Mouse (Mus musculus) brain, adult 2 months (tissue): ENCODE data around the gene Pip5kl1.

Source experiments
- DNase-seq: peaks from one replicate; pipeline ENCODE4 v3.0.0; 2011; ENCODE audit warnings: low read depth, low spot score

Gene Pip5kl1

DNA sequence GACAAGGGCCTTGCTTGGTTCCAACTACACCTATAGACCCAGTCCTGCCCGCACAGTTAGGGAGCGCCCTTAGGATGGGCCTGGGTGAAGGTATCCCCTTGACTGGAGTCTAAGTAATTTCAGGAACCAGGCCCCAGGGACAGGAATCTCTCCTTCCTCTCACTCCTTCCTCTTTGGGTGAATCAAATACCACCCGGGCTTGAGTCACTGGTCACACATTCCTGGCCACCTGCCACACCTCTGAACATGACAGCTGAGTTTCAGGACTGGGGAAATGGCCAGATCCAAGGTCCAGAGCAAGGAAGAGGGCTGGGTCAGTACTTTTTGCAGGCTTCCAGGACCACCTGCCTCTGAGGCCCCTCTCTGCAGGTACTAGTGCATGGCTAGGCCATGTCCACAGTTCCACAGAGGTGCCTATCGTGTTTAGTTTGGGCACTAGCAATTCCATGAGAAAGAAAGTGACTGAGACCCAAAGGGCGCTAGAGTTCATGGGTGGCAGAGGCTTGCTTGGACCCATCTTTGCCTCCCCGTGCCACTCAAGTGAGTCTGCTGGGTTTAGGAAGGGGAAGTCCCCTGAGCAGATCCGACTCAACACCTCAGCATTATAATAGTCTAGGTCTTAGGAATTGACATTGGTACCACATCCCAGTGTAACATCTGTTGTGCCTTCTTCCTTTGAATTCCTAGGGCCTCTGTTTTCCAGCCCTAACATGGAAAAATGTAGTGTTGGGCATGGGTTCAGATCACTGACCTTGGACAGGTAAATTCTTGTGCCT, 26.4 kb upstream of the Pip5kl1 start:
- DNase-seq, result no peak

DNA sequence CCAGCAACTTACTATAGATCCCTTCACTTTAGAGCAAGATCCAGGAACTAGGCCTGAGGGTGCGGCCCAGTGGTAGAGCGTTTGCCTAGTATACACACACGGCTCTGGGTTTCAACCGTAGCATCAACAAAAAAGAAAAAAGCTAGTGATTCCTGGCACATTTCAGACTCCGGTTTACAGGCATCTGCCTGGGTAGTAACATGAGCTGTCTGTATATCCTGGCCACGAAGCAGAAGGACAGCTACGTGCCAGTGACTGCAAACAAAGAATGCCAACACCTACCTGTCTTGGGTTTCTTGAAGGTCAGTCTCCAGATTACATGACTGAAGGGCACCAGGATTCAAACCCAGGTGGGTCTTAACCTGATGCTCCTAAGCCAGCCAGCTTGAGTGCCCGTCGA, 25.4 kb upstream of the Pip5kl1 start:
- no peak for DNase-seq

DNA sequence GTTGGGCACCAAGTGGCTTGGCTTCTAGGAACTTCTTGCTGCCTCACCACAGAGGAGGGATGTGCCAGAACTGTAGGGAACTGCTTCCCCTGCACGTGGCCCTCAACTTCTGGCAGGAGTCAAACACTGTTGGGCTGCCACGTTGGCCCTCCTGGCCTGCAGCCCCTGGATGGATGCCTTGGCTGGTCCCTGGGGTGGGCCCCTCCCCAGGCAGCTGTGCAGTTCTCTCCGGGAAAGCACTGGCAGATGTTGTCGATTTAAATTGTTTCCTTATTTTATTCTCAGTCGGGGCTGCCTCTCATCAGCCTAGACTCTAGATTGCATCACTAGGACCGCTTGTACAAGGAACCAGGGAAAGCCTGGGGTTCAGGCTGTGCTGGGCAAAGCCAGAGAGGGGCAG, 24.8 kb upstream of the Pip5kl1 start:
- DNase-seq, result peak; percentile 80

DNA sequence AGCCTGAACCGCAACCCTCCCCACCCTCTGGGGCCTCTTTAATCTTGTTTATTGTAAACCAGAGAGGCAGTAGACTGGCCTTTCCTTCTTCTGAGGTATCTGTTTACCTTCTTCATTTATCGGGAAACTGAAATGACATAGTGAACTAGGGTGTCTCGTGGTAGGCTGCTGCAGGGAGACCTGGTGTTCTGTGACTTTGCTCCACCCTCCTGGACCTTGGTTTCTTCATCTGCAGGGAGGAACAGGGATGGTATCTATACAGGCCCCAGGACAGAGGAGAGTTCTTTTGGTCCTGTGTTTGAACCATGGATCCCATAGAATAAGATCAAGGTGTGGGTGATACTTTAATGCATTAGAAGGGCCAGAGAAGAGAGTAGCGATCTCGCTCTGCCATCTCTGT, 23.4 kb upstream of the Pip5kl1 start:
- DNase-seq, result no peak

DNA sequence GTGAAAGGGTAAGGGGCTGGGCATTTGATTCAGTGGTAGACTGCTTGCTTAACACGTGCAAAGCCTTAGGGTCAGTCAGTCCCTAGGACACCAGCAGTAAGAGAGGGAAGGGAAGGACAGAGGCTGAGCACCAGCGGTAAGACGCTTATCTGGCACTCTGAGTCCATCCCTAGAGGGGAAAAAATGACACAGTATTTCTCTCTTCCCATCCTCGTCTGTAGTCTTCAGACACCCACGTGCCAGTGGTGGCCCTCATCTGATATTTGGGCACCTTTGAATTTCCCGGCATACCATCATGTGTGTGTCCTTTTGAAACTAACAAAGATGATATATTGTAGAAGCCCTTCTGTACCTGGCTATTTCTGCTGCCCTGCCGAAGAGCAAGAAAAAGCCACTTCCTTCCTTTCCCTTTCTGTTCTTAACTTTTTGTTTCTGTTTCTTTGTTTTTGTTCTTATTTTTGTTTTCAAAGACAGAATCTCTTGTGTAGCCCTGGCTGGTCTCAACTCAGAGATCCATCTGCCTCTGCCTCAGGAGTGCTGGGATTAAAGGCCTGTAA, 20.9 kb upstream of the Pip5kl1 start:
- no peak for DNase-seq

DNA sequence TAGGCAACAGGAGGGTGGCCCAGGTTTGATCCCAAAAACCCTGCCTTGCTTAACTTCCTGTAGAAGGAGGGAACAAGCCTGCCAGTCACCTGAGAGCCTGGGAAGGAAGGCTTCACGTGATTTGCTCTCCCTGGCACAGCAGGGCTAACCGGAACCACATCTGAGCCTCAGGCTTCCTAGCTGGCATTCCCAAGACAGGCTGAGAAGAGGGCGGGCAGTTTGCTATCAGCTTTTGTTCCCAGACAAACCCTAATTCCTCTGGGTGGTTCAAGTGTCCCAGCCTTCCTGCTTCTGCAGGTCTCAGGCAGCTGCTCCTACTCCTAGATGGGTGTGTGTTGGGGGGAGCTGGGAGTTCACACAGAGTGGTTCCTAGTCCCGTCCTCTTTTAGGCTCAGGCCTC, 19.1 kb upstream of the Pip5kl1 start:
- peak; percentile 59 for DNase-seq

DNA sequence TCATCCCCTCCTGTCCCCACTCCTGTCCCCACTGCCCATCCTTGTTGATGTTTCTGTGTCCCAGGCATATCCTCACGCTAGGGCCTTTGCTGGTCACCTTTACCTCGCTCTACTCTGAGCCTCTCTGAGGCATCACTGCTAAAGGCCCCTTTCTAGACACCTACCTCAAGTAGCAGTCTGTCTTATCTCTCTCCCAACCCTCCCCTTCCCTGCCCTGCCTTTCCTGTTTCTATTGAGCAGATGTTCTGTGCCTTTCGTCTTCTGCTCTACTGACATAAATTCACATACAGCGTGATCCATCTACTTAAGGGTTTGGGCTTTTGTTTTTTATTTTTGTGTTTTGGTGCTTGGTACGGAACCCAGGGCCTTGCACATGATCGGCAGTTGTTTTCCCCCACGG, 18.6 kb upstream of the Pip5kl1 start:
- DNase-seq, result no peak

DNA sequence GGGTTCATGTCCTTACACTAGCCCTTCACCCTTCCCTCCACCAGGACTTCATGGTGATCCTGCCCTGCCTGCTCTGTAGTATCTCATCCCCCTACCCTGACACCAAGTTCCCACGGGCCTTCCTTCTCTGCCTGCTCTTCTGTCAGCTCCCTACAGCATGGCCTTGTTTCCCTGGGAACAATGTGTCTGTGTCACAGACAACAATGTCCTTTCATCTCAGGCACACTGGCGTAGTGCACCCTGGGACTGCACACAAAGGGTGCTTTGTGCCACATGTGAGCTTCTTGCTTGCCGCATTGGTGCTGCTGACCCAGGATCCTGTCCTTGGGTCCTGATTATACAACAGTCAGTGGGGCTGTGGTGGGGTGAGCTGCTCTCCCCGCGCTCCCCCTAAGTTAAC, 15.0 kb upstream of the Pip5kl1 start:
- DNase-seq, result peak; percentile 95

DNA sequence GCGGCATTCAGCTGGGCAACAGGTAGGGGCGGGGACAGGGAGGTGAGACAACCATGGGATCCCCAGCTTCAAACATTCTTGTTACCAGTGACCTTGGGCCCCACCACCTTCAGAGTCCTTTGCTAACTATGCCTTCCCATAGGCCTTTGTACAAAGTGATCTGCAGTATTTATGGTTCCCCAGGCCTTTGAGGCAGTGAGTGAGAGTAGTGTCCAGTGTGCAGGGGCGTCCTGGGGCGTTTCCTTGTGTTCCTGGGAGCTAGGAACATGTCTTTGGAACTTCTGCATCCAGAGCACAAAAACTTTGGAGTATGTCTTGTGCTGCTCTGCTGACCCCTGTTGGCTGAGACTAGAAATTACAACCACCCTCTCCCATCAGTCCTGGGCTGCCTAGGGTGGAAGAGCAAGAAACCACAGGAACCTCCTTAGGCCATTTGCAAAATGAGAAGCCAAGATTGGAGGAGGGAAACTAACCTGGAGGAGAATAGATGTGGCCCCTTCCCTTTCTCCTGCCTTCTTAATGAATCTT, 8.0 kb upstream of the Pip5kl1 start:
- peak; percentile 89 for DNase-seq

DNA sequence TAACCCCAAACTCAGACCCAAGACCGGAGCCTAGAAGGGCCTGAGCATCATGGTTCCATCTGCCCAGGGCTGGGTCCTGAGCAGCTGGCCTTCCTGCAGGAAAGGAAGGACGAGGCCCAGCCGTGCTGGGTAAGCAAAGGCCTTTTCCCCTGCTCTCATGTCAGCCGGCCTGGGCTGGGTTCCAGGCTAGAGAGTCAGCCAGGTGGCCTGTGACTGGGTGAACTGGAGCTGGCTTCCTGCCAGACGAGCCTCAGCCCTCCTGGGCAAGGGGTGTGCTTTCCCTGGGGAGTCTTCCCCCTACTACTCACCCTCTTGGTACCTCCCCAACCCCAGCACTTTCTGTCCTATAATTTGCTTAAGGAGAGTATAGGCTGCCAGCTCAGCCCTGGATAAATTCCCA, 6.4 kb upstream of the Pip5kl1 start:
- DNase-seq, result no peak

DNA sequence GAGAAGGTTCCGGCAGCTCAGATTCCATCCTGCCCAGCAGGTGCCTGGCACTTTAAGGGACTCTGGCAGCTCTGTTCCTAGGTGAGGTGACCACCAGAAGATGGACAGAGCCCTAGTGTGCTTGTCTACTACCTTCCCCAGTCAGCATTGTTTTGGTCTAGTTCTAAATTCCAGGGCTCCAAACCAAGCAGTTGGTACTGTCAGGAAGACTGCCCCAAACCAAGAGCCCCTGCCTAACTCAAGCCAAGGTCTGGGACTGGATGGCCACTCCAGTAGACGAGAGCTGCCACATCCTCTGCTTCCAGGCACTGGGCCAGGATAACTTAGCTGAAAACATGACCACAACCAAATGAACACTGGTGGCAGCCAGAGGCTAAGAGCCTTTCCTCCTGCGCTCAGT, 5.7 kb upstream of the Pip5kl1 start:
- DNase-seq, result no peak

DNA sequence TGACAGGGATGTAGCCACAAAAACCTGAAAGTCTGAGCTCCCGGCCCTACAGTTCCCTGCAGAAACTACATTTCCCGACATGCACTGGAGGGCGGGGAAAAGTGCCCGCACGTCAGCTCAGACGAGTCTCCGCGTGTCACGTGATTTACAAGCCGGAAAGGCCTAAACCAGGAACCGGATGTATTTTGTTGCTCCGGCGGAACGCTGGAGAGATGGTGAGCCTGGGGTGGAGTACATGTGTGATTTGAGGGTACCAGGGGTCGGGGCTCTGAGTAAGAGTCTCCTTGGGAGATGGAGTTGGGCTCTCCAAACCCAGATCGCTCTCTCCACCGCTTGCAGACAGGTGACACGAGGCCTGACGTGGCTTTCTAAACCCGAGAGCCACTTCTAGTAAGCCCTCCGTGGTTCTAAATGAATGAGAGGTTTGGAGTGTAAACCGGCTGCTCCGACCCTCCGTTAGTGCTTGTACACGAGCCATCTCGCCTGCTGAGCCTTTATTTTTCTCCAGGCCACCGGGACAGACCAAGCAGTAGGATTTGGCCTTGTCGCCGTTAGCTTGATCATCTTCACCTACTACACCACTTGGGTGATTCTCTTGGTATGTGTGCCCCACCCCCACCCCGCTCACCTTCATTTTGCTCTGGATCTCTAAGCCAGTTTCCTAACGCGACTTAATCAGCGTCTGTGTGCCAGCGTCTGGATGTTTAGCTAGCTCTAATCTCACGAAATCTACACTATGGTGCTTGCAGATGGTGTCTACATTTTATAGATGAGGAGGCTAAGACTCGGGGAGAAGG, 3.7 kb upstream of the Pip5kl1 start, which contains the start of gene Dpm2:
TSS of gene Dpm2 (plus strand) at position 161 of the 797 bp plus-strand sequence.
- peak; percentile 97 for DNase-seq

DNA sequence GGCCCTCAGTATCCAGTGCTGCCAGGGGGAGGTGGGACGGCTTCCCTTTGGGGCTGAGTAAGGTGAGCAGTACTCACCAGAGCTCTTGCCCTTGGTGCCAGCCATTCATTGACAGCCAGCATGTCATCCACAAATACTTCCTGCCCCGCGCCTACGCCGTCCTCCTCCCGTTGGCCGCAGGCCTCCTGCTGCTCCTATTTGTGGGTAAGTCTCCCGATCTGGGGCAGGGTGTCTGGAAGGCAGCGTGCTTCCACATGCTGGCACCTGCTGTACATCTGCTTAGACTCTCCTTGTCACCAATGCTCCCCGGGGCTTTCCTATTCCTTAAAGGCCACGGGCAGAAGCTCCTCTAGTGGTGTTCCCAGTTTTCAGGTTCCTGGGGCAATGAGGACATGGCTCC, 2.4 kb upstream of the Pip5kl1 start:
- no peak for DNase-seq

DNA sequence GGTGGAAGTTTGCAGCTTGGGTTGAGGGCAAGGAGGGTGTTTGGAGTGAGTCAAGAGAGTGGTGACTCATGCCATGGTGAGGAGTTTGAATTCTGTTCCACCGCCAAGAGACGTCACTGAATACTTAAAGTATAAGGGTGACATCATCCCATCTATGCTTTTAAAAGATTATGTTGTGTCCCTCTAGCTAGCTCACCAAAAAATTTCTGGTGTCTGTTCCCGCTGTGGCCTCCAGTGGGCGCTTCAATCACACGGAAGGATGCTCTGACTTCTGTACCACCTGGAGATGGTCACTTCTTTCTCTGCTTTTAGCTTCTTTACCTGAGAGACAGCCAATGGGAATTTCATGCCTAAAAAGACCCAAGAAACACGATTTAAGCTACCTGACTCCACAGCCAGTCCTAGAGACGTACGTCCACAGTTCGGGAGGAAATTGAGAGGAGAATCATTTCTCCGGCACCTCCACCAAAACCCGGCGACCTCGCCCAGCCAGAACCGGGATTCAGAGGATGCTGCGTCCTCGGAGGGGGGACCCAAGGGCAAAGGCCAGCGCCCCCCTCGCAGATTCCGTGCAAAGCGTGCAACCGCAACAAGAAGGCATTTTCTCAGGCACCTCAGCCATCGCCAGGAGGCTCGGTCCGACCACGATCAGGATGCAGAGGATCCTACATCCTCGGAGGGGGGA, 446 bp downstream of the Pip5kl1 start:
- DNase-seq, result peak; percentile 89

DNA sequence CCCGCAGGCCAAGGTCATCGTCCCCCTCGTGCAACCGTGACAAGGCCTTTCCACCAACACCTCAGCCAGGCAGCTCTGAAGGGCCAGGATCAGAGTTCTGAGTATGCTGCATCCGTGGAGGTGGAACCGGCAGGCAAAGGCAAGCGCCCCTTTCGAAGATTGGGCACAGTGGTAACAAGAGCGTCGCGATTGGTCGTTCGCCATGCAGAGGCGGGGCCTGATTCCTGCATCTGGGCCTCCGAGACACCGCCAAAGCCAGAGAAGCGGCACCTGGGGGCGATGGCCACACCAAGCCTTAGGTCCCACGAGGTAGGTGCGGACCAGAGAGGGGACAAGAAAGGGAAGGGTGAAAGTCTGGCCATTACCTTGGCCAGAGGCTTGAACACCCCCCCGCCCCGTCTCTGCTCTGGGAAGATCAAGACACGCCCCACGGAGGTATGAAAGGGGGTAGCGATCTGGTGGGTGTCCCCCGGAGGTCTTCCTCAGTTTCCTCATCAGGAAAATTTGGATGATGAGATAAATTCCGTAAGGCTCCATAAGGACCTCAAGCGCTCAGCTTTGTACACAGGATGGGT, 1.1 kb downstream of the Pip5kl1 start, which contains the start of gene 9430097D07Rik:
TSS of gene 9430097D07Rik (minus strand) at position 99 of the 575 bp plus-strand sequence.
- peak; percentile 94 for DNase-seq

DNA sequence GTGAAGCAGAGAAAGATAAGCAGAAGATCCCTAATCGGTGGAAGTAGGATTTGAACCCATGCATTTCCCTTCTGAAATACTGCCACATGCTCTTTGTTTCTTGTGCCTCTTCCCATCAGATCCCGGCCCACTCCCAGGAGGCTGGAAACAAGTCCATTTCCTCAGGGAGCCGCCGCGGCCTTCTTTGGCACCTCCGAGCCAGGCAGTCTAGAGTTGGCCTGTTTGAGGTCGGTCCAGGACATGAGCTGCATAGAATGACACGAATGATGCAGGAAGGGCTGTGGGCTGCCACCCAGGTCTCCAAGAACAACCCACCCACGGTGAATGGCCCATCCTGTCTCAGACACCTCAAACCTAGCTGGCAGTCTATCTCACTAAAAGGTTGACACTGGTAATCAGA, 1.9 kb downstream of the Pip5kl1 start:
- DNase-seq, result no peak

DNA sequence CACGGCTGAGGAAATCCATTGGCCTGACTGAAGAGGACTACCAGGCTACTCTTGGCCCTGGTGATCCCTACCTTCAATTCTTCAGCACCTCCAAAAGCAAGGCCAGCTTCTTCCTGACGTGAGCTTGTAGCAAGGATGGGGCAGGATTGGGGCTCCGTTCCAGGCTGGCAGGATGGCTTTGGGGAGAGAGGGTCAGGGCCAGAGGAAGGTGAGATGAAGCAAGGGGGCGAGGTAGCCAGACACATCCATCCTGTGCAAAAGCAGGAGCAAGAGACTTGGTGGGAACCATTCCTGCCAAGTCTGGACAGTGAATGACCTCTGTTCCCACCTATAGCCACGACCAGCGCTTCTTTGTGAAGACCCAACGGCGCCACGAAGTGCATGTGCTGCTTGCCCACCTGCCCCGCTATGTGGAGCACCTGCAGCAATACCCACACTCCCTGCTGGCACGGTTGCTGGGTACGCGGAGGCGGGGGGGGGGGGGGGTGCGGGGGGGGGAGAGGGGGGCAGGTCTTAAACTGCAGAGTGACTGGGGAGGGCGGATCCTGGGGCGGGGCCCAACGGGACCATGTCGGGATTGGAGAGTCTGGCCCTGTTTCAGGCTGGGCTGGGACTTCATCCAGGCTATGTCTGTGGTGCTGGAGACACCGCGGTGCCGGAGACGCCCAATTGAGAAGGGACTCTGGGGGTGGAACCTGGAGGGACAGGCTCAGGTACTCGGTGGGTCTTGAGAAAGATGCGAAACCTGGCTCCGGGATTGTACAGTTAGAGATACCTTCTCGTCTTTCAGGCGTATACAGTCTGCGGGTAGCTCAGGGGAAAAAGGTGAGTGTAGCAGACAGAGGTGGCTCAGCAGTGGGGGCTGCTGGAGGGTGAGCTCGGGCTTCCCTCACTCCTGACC, 3.8 kb downstream of the Pip5kl1 start:
- DNase-seq, result peak; percentile 79

DNA sequence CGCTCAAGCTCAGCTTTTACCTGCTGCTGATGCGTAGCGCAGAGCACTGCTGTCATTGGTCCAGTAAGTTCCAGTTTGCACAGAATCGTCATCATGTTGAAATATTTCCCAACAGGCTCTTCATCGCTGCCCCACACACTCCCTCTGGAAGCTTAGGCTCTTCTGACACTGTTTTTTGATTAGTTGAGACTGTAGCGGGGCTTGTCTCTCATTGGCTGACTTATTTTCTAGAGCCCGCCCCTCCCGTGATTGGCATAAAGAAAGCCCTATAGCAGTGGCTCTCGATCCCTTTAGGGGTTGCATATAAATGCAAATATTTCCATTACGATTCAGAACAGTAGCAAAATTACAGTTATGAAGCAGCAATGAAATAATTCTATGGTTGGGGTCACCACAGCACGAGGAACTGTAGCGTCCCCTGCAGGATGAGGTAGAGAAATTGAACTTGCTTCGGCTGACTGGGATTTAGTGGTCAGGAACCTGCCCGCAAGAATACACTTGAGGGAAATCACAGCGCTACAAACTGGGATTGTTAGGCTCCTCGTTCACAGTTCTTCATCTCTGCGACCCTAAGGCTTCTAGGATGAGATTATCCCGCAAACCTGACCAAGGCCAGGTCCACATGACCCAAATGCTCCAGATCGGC, 7.0 kb downstream of the Pip5kl1 start:
- peak; percentile 90 for DNase-seq

DNA sequence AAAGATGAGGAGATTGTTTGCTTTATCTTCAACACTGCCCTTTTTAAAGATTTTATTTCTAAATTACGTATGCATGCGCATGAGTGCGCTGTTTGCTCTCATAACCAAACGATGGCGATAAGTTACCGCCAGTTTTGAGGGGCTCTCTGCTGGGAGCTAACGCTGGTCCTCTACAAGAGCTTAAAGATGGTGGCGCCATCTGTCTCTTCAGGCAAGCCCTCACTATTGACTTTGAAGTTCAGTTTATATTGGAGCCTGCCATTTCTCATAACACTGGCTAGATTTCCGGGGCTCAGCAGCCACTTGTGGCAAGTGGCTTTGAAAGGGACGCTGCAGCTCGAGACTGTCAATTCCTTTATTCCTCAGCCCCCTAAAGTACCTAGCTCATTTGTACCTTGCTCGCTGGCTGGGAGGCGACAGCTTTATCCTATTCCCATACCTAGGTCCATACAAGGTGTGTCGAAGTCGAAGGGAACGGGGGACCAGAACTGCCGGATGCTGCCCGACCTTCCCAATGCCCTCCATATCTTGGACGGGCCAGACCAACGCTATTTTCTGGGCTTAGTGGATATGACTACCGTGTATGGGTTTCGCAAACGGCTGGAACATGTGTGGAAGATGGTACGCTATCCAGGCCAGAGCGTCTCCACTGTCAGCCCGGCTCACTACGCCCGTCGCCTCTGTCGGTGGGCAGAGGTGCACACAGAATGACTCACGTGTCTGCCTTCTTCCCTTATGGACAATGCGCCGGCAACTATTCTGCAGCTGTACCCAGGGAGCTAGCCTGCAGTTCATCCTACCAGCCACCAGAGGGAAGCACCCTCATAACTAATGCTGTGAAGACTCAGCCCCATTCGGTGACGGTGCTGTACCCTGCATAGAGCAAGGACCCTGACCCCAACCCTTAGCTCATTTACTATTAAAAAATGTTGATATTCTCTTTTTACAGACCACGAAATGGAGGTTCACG, 8.5 kb downstream of the Pip5kl1 start:
- DNase-seq, result peak; percentile 94
